Mouse (Mus musculus) embryonic fibroblast, embryonic 13.5 days (primary cell): ENCODE measurements around the gene Rab5if. TPM values are rescaled to one million over a fixed set of nuclear protein-coding genes. Genes with fewer than 3 reads are reported as not detected.
"Not testable (repeated sequence)": the region's sequence is repeated elsewhere in the genome, so short reads cannot be mapped to it uniquely, and the experiment has no call there.

Source experiments
- H3K27ac ChIP-seq: 2 replicates; pipeline ENCODE4 v1.5.1; 2012; ENCODE audit warnings: low read length, control low read depth, inconsistent platforms; ENCODE audit not compliant: insufficient read depth
- H3K4me1 ChIP-seq: 2 replicates; pipeline ENCODE4 v1.6.1; 2011; ENCODE audit warnings: low read length; ENCODE audit not compliant: control insufficient read depth, insufficient read depth
- H3K4me3 ChIP-seq: 2 replicates; pipeline ENCODE4 v1.5.1; 2011; ENCODE audit warnings: mild to moderate bottlenecking, control low read depth, low read length; ENCODE audit not compliant: insufficient read depth
- CTCF ChIP-seq: IDR thresholded peaks from 2 replicates; pipeline ENCODE4 v1.5.1; 2011; ENCODE audit warnings: mild to moderate bottlenecking, control low read depth, low read length, moderate library complexity, borderline replicate concordance; ENCODE audit not compliant: insufficient read depth
- POLR2A ChIP-seq: IDR thresholded peaks from 2 replicates; pipeline ENCODE4 v1.6.1; 2011; ENCODE audit warnings: low read depth, mild to moderate bottlenecking, control low read depth, low read length, moderate library complexity
- polyA plus RNA-seq: library from polyadenylated mRNA; stranded (reverse); fragments of >200 nt; gene quantifications from 2 replicates; pipeline ENCODE4 v1.2.4, GENCODE M21; 2011; ENCODE audit warnings: low read depth; ENCODE audit not compliant: missing spikeins, insufficient read length

Rab5if gene
- polyA plus RNA-seq, 1 experiment, result 125 TPM

DNA sequence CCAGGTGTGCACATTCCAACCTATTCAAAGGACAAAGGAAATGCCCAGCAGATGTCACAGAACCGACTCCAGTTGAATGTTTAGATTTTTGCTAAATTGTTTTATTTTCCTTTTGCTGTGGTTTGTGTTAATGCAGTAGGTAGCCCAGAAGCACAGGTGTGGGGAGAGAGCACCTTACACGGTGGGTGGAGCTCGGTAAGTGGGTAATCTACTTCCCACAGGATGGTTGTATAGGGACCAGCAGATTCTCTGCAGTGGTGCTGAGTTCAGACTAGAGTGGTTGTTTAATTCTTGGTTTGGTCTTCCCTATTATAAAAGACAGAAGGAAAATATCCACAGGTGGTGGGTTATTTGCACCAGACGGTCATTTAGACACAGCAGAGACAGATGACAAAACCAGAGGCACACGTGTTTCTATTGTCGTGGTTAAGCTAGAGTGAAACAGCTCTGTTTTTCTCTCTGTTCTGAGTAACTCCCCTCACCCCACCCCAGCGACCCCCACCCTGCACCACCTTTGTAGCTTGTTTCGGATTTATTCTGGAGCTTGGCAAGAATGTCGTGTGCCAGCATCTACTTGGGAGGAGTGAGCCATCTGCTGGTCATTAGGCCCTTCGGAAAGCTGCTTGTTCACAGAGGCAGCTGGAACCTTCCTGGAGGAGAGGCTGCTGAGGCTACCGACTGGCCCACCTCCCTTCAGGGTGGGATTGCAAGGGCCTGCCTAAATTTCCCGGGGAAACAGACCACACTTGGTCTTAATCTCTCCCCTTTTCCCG is 8.7 kb upstream of the Rab5if start:
- H3K4me3 ChIP-seq, H3K27ac ChIP-seq, H3K4me1 ChIP-seq: not testable (repeated sequence)
- peak; percentile 62; the same call in 1 of the 2 replicates for TF ChIP-seq CTCF

- no peak for TF ChIP-seq POLR2A
- TF ChIP-seq CTCF, result no peak
- no peak overlapping the region for H3K4me3 ChIP-seq
- H3K4me1 ChIP-seq, result no peaks in the 10 kb centered on the region; the same call in 1 of the 2 replicates
- H3K27ac ChIP-seq, result no peak overlapping the region
Observed at GRCm38 (mm10) chr2:156856311-156856710, 6.6 kb upstream of the Rab5if start.

- no peaks in the 10 kb centered on the region; the same call in 1 of the 2 replicates for H3K4me1 ChIP-seq
- TF ChIP-seq CTCF (no peak), POLR2A (no peak)
- no peak overlapping the region for H3K4me3 ChIP-seq
- H3K27ac ChIP-seq, result no peak overlapping the region
Observed at GRCm38 (mm10) chr2:156857385-156857791, 5.5 kb upstream of the Rab5if start.

- no peak for TF ChIP-seq POLR2A
- TF ChIP-seq CTCF, result no peak
- Histone ChIP-seq H3K27ac (no peak within 1 kb of the TSS), H3K4me3 (no peak within 1 kb of the TSS), H3K4me1 (no peaks in the 10 kb centered on the region; the same call in 1 of the 2 replicates)
Observed at GRCm38 (mm10) chr2:156857835-156858234, 5.1 kb upstream of the Rab5if start, which contains the start of gene 4930518I15Rik. Gene 4930518I15Rik (minus strand): TSS chr2:156857946.

GRCm38 (mm10) chr2:156858671-156859070 is 4.3 kb upstream of the Rab5if start:
- no peak for TF ChIP-seq CTCF
- no peak for TF ChIP-seq POLR2A
- H3K4me3 ChIP-seq, result no peak overlapping the region
- H3K4me1 ChIP-seq, result no peaks in the 10 kb centered on the region; the same call in 1 of the 2 replicates
- H3K27ac ChIP-seq, result no peak overlapping the region

- H3K4me1 ChIP-seq, result peaks cover 3% of the 10 kb centered on the region; the same call in 1 of the 2 replicates
- peak overlapping the region; percentile 76 for H3K4me3 ChIP-seq
- TF ChIP-seq CTCF (no peak), POLR2A (no peak; the same call in 1 of the 2 replicates)
- H3K27ac ChIP-seq, result peak overlapping the region; percentile 80
Observed at GRCm38 (mm10) chr2:156862041-156862717, 749 bp upstream of the Rab5if start.

DNA sequence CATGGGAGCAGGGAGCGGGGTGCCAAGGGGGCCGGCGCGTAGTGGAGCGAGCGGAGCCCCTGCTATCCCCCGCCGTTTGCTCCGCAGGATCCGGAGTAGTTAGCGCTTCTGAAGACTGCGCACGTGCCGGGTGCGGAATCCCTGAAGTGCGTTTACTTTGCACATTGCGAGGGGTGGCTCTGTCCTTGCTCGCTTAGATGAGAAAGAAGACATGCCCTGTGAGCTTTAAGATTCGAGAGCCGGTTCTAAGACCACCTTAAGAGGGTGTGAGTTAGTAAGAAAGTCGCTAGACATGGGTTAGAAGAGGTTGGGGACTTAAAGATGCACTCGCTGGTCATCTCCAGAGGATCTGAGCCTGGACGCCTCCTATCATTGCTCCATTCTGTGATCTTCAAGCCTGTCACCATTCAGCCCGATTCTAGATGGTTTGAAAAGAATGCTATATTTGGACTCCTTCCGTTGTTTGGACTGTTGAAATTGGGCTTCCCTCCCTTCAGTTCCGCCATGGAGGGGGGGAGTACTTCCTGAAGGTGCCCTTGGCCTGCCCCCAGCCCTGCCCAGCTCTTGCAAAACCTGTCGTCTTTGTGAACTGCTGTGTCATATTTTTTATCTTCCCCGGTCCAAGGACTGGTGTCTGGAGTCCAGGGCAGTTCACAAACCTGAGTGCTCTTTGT is 696 bp downstream of the Rab5if start:
- 0 out of 2 replicates have a peak, but pooled peaks cover 3% of the 10 kb centered on the region for H3K4me1 ChIP-seq
- peak overlapping the region; percentile 54 for H3K27ac ChIP-seq
- TF ChIP-seq CTCF (no peak), POLR2A (peak; percentile 9; the same call in 1 of the 2 replicates)
- peak overlapping the region; percentile 95 for H3K4me3 ChIP-seq

- Histone ChIP-seq H3K4me3 (peak overlapping the region; percentile 95), H3K27ac (no peak overlapping the region), H3K4me1 (0 out of 2 replicates have a peak, but pooled peaks cover 3% of the 10 kb centered on the region)
- TF ChIP-seq CTCF (no peak), POLR2A (no peak)
Observed at GRCm38 (mm10) chr2:156864481-156864880, 1.6 kb downstream of the Rab5if start.

GRCm38 (mm10) chr2:156868994-156869393 is 6.1 kb downstream of the Rab5if start:
- no peak overlapping the region for H3K27ac ChIP-seq
- H3K4me3 ChIP-seq, result no peak overlapping the region
- H3K4me1 ChIP-seq, result peaks cover 7% of the 10 kb centered on the region
- TF ChIP-seq CTCF, result no peak
- no peak for TF ChIP-seq POLR2A
